Mouse (Mus musculus) ZHBTc4 (cell line): ENCODE measurements around the gene Pcyt1a.
"Not testable (repeated sequence)": the region's sequence is repeated elsewhere in the genome, so short reads cannot be mapped to it uniquely, and the experiment has no call there.

Experiments used
- DNase-seq: peaks from one replicate; pipeline ENCODE4 v3.0.0-alpha.2; 2011; ENCODE audit warnings: low read depth, low spot score

The Pcyt1a gene

GRCm38 (mm10) chr16:32472276-32473015, 41.7 kb downstream of the Pcyt1a start:
- DNase-seq, result no peak

GRCm38 (mm10) chr16:32477315-32477714, 46.6 kb downstream of the Pcyt1a start:
- no peak for DNase-seq

GRCm38 (mm10) chr16:32479415-32479814, 48.7 kb downstream of the Pcyt1a start:
- DNase-seq, result no peak

GRCm38 (mm10) chr16:32484431-32484871, 53.7 kb downstream of the Pcyt1a start:
- DNase-seq, result peak; percentile 85

- no peak for DNase-seq
Observed at GRCm38 (mm10) chr16:32485209-32485608, 54.5 kb downstream of the Pcyt1a start.

- DNase-seq, result no peak
Observed at GRCm38 (mm10) chr16:32486046-32486445, 55.3 kb downstream of the Pcyt1a start.

- DNase-seq, result peak; percentile 76
Observed at GRCm38 (mm10) chr16:32487234-32488111, 56.8 kb downstream of the Pcyt1a start, which contains the start of gene Slc51a. TSS of gene Slc51a (minus strand) at chr16:32487879.

- no peak for DNase-seq
Observed at GRCm38 (mm10) chr16:32488939-32489338, 58.2 kb downstream of the Pcyt1a start.

GRCm38 (mm10) chr16:32494371-32494770, 63.6 kb downstream of the Pcyt1a start:
- not testable (repeated sequence) for DNase-seq

GRCm38 (mm10) chr16:32495965-32496364, 65.2 kb downstream of the Pcyt1a start, which contains the start of gene Zdhhc19:
TSS of gene Zdhhc19 (plus strand) at chr16:32496265.
- no peak for DNase-seq

GRCm38 (mm10) chr16:32498996-32499395, 68.3 kb downstream of the Pcyt1a start:
- peak; percentile 61 for DNase-seq

- peak; percentile 96 for DNase-seq
Observed at GRCm38 (mm10) chr16:32499430-32500037, 68.8 kb downstream of the Pcyt1a start.

- no peak for DNase-seq
Observed at GRCm38 (mm10) chr16:32501459-32501858, 70.7 kb downstream of the Pcyt1a start.

- DNase-seq, result peak; percentile 84
Observed at GRCm38 (mm10) chr16:32502621-32503335, 72.1 kb downstream of the Pcyt1a start.

GRCm38 (mm10) chr16:32503633-32504032, 72.9 kb downstream of the Pcyt1a start:
- DNase-seq, result no peak

GRCm38 (mm10) chr16:32506298-32506697, 75.6 kb downstream of the Pcyt1a start:
- DNase-seq, result no peak

- no peak for DNase-seq
Observed at GRCm38 (mm10) chr16:32506868-32507267, 76.1 kb downstream of the Pcyt1a start.

GRCm38 (mm10) chr16:32507407-32507806, 76.7 kb downstream of the Pcyt1a start:
- peak; percentile 84 for DNase-seq

- DNase-seq, result no peak
Observed at GRCm38 (mm10) chr16:32508035-32508434, 77.3 kb downstream of the Pcyt1a start.

GRCm38 (mm10) chr16:32508506-32509065, 77.9 kb downstream of the Pcyt1a start:
- DNase-seq, result no peak
